Mouse (Mus musculus) embryonic facial prominence, embryonic 14.5 days (tissue): Measurements from ENCODE around the gene Arf1. TPM values are rescaled to one million over a fixed set of nuclear protein-coding genes. Genes with fewer than 3 reads are reported as not detected.

Experiments used
- ATAC-seq: fragments of 200-750 bp; cut with Nextera tagmentation; 2 replicates; pipeline ENCODE4 v1.8.0; 2017; ENCODE audit warnings: low read depth, moderate number of reproducible peaks, moderate TSS enrichment
- DNase-seq: peaks from one replicate; pipeline ENCODE4 v3.0.0-alpha.2; 2015; ENCODE audit warnings: low spot score
- H3K27ac ChIP-seq: fragments of 300-500 bp; sonication (generic); replicated peaks from 2 replicates; pipeline ENCODE4 v1.5.1; 2014; ENCODE audit warnings: low read depth, mild to moderate bottlenecking, low read length, moderate library complexity
- H3K27me3 ChIP-seq: fragments of 300-500 bp; sonication (generic); replicated peaks from 2 replicates; pipeline ENCODE4 v1.6.1; 2014; ENCODE audit warnings: low read length; ENCODE audit not compliant: control insufficient read depth, insufficient read depth
- H3K36me3 ChIP-seq: fragments of 300-500 bp; sonication (generic); 2 replicates; pipeline ENCODE4 v1.6.1; 2014; ENCODE audit warnings: low read length, mixed read lengths; ENCODE audit not compliant: control insufficient read depth, insufficient read depth
- H3K4me1 ChIP-seq: fragments of 300-500 bp; sonication (generic); 2 replicates; pipeline ENCODE4 v1.6.1; 2014; ENCODE audit warnings: antibody characterized with exemption, low read length; ENCODE audit not compliant: control insufficient read depth, insufficient read depth
- H3K4me2 ChIP-seq: fragments of 300-500 bp; sonication (generic); 2 replicates; pipeline ENCODE4 v1.6.1; 2014; ENCODE audit warnings: low read depth, mild to moderate bottlenecking, low read length, moderate library complexity, mixed read lengths
- H3K4me3 ChIP-seq: fragments of 300-500 bp; sonication (generic); 2 replicates; pipeline ENCODE4 v1.5.1; 2014; ENCODE audit warnings: low read depth, mild to moderate bottlenecking, low read length
- H3K9ac ChIP-seq: fragments of 300-500 bp; sonication (generic); 2 replicates; pipeline ENCODE4 v1.6.1; 2014; ENCODE audit warnings: low read depth, mild to moderate bottlenecking, low read length, moderate library complexity, mixed read lengths
- H3K9me3 ChIP-seq: fragments of 300-500 bp; sonication (generic); 2 replicates; pipeline ENCODE4 v1.6.1; 2016; ENCODE audit warnings: low read length; ENCODE audit not compliant: control insufficient read depth
- WGBS: fragments of 180-500 bp; shearing (Covaris S2); extraction: QIAGEN DNeasy Blood & Tissue Kit; methylation state at CpG from one replicate; pipeline ENCODE4 v1.1.7; 2014; 5-methylcytosine and 5-hydroxymethylcytosine counted together
- polyA plus RNA-seq: library from polyadenylated mRNA; unstranded; fragments of >200 nt; fragmentation: Nextera tagmentation; extraction: Ambion mirVana; gene quantifications from 2 replicates; pipeline ENCODE4 v1.2.1, GENCODE M21; 2014

Gene Arf1
- polyA plus RNA-seq, 1 experiment from 2014 or later, result 665 TPM

GRCm38 (mm10) chr11:59232797-59233196 is 4.7 kb upstream of the Arf1 start:
- no peaks in the 10 kb centered on the region for H3K9me3 ChIP-seq
- H3K4me1 ChIP-seq, result peaks cover 5% of the 10 kb centered on the region; the same call in 1 of the 2 replicates
- ATAC-seq (no peak), DNase-seq (no peak)
- 54% methylated on average over 2 of the region's 2 CpGs for WGBS
- H3K4me3 ChIP-seq, result no peak overlapping the region
- no peaks in the 10 kb centered on the region for H3K36me3 ChIP-seq
- H3K4me2 ChIP-seq, result no peak overlapping the region
- no peak overlapping the region for H3K9ac ChIP-seq
- H3K27ac ChIP-seq, result no peak overlapping the region
- H3K27me3 ChIP-seq, result no peaks in the 10 kb centered on the region

- no peaks in the 10 kb centered on the region for H3K9me3 ChIP-seq
- 16% methylated on average over 7 of the region's 7 CpGs for WGBS
Observed at GRCm38 (mm10) chr11:59230144-59230760, 2.2 kb upstream of the Arf1 start.

GRCm38 (mm10) chr11:59227604-59228121 is 407 bp downstream of the Arf1 start:
- H3K4me1 ChIP-seq, result peaks cover 37% of the 10 kb centered on the region
- H3K27me3 ChIP-seq, result no peaks in the 10 kb centered on the region
- ATAC-seq, result peak; percentile 73
- H3K27ac ChIP-seq, result peak overlapping the region; percentile 97
- no peaks in the 10 kb centered on the region for H3K9me3 ChIP-seq
- H3K36me3 ChIP-seq, result peaks cover 3% of the 10 kb centered on the region; the same call in 1 of the 2 replicates
- WGBS, result 1% methylated on average over 36 of the region's 51 CpGs
- H3K9ac ChIP-seq, result peak overlapping the region; percentile 100
- DNase-seq, result peak; percentile 50
- H3K4me2 ChIP-seq, result peak overlapping the region; percentile 82
- peak overlapping the region; percentile 100 for H3K4me3 ChIP-seq

More at GRCm38 (mm10) chr11:59230144-59230760, 2.2 kb upstream of the Arf1 start:
- no peak for ATAC-seq
- DNase-seq, result peak; percentile 56
- H3K4me1 ChIP-seq, result peaks cover 20% of the 10 kb centered on the region
- H3K36me3 ChIP-seq, result no peaks in the 10 kb centered on the region
- H3K9ac ChIP-seq, result no peak overlapping the region
- no peaks in the 10 kb centered on the region for H3K27me3 ChIP-seq
- H3K4me3 ChIP-seq, result no peak overlapping the region
- no peak overlapping the region for H3K27ac ChIP-seq
- H3K4me2 ChIP-seq, result no peak overlapping the region

GRCm38 (mm10) chr11:59226787-59227603 is 1.1 kb downstream of the Arf1 start:
- 5% methylated on average over 21 of the region's 21 CpGs for WGBS
- DNase-seq, result no peak

GRCm38 (mm10) chr11:59226251-59226650 is 1.8 kb downstream of the Arf1 start:
- Histone ChIP-seq H3K4me3 (peak overlapping the region; percentile 100), H3K27me3 (no peaks in the 10 kb centered on the region), H3K36me3 (peaks cover 3% of the 10 kb centered on the region; the same call in 1 of the 2 replicates), H3K9me3 (no peaks in the 10 kb centered on the region), H3K4me1 (peaks cover 37% of the 10 kb centered on the region), H3K4me2 (peak overlapping the region; percentile 82), H3K9ac (peak overlapping the region; percentile 100), H3K27ac (no peak overlapping the region; the same call in 1 of the 2 replicates)
- no peak for DNase-seq
- ATAC-seq, result no peak
- WGBS, result 38% methylated on average over 3 of the region's 3 CpGs

More at GRCm38 (mm10) chr11:59226787-59227603, 1.1 kb downstream of the Arf1 start:
- peak overlapping the region; percentile 82 for H3K4me2 ChIP-seq
- no peaks in the 10 kb centered on the region for H3K27me3 ChIP-seq
- ATAC-seq, result no peak
- peaks cover 37% of the 10 kb centered on the region for H3K4me1 ChIP-seq
- H3K9ac ChIP-seq, result peak overlapping the region; percentile 100
- no peaks in the 10 kb centered on the region for H3K9me3 ChIP-seq
- peaks cover 3% of the 10 kb centered on the region; the same call in 1 of the 2 replicates for H3K36me3 ChIP-seq
- H3K27ac ChIP-seq, result peak overlapping the region; percentile 97
- H3K4me3 ChIP-seq, result peak overlapping the region; percentile 100

GRCm38 (mm10) chr11:59225167-59225566 is 2.9 kb downstream of the Arf1 start:
- DNase-seq (no peak), ATAC-seq (no peak)
- Histone ChIP-seq H3K4me2 (peak overlapping the region; percentile 82), H3K9ac (no peak overlapping the region; the same call in 1 of the 2 replicates), H3K9me3 (no peaks in the 10 kb centered on the region), H3K27ac (no peak overlapping the region), H3K36me3 (peaks cover 10% of the 10 kb centered on the region; the same call in 1 of the 2 replicates), H3K4me3 (peak overlapping the region; percentile 100), H3K27me3 (no peaks in the 10 kb centered on the region), H3K4me1 (peaks cover 41% of the 10 kb centered on the region)
- WGBS, result 67% methylated on average over 2 of the region's 2 CpGs

GRCm38 (mm10) chr11:59224470-59224869 is 3.6 kb downstream of the Arf1 start:
- Histone ChIP-seq H3K9me3 (no peaks in the 10 kb centered on the region), H3K27me3 (no peaks in the 10 kb centered on the region), H3K4me1 (peaks cover 41% of the 10 kb centered on the region), H3K9ac (no peak overlapping the region), H3K4me2 (peak overlapping the region; percentile 16), H3K4me3 (no peak overlapping the region), H3K36me3 (peaks cover 17% of the 10 kb centered on the region; the same call in 1 of the 2 replicates), H3K27ac (no peak overlapping the region)
- WGBS, result 55% methylated on average over 2 of the region's 2 CpGs
- no peak for ATAC-seq
- DNase-seq, result no peak

GRCm38 (mm10) chr11:59224025-59224424 is 4.0 kb downstream of the Arf1 start:
- DNase-seq (no peak), ATAC-seq (no peak)
- WGBS, result 86% methylated on average over 3 of the region's 3 CpGs
- H3K4me3 ChIP-seq, result no peak overlapping the region
- H3K27ac ChIP-seq, result no peak overlapping the region
- H3K27me3 ChIP-seq, result no peaks in the 10 kb centered on the region
- peak overlapping the region; percentile 16; the same call in 1 of the 2 replicates for H3K4me2 ChIP-seq
- H3K9me3 ChIP-seq, result no peaks in the 10 kb centered on the region
- H3K36me3 ChIP-seq, result peaks cover 18% of the 10 kb centered on the region; the same call in 1 of the 2 replicates
- peaks cover 41% of the 10 kb centered on the region for H3K4me1 ChIP-seq
- H3K9ac ChIP-seq, result no peak overlapping the region
